Mouse (Mus musculus): ENCODE results near the gene Cpne8. TPM values are rescaled to one million over a fixed set of nuclear protein-coding genes. Genes with fewer than 3 reads are reported as not detected.
"Not testable (repeated sequence)": the region's sequence is repeated elsewhere in the genome, so short reads cannot be mapped to it uniquely, and the experiment has no call there.

The Cpne8 gene
- polyA plus RNA-seq, 1 experiment from 2014 or later: 11.0 TPM

DNA sequence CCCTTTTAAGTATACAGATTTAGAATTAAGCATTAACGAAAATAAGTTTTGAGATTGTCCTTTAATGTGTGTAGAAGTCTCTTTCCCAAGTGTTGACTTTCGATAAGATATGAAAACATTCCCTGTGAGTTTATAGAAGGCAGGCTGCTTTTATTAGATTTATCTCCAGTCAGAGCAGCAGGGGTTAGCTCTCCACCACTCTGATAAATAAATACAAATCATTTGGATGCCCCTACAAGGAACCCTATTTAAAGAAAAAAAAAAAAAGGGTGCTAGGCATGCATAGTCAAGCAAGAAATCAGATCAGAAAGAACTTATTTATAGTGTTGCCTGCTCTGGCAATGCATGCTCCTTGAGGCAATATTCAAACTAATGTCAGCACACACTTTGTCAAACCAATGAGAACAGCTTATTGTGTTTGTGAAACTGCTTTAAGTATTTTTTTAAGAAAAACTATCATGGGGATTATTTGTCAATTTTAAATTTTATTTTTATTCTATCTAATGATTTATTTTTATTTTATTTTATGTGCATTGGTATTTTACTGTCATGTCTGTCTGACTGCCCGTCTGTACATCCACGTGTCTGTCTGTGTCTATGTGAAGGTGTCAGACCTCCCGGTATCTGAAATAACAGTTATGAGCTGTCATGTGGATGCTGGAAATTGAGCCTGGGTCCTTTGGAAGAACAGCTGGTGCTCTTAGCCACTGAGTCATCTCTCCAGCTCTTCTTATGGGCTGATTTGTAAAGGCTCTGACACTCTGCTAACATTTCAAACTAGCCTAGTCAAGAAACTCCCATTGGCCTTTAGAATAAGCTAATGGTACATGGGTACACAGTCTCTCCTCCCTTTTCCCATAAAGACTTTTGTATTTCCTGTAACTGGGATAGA is 142.7 kb downstream of the Cpne8 start:
- Histone ChIP-seq H3K4me3 (replicated peaks; ENCODE audit: low read length) (no peak overlapping the region), H3K27me3 (replicated peaks; ENCODE audit: control insufficient read depth, insufficient read depth, low read length) (no peaks in the 10 kb centered on the region), H3K4me1 (replicated peaks; ENCODE audit: control insufficient read depth, insufficient read depth, low read length) (0 out of 2 replicates have a peak, but pooled peaks cover 3% of the 10 kb centered on the region), H3K4me2 (ENCODE audit: low read length) (no peak overlapping the region), H3K36me3 (ENCODE audit: control insufficient read depth, insufficient read depth) (no peaks in the 10 kb centered on the region), H3K27ac (ENCODE audit: low read length) (no peak overlapping the region), H3K9ac (replicated peaks; ENCODE audit: low read depth, low read length) (no peak overlapping the region), H3K9me3 (ENCODE audit: control insufficient read depth, low read length) (no peaks in the 10 kb centered on the region)
- 85% methylated on average over 5 of the region's 5 CpGs for WGBS
- ATAC-seq: no peak

DNA sequence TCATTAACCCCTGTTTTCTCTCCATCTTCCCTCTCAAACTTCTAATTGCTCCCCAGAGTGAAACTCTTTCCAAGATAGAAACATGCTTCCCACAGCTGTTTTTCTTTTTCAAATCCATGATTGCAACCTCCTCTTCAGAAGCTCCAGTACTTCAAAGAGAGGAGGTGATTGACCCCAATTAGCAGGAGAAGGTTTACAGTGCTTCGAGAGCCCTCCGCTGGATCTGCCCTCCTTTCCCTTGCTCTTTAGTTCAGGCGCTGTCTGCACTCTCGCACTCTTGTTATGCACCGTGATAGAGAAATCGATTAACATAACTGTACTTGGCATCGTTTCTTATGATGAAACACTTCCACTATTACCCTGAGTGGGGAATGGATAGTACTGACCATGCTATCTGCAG is 143.5 kb downstream of the Cpne8 start:
- no peak overlapping the region for H3K4me3 ChIP-seq (replicated peaks; ENCODE audit: low read length)
- H3K4me2 ChIP-seq (ENCODE audit: low read length): no peak overlapping the region
- H3K27ac ChIP-seq (ENCODE audit: low read length): no peak overlapping the region
- H3K4me1 ChIP-seq (replicated peaks; ENCODE audit: control insufficient read depth, insufficient read depth, low read length): 0 out of 2 replicates have a peak, but pooled peaks cover 3% of the 10 kb centered on the region
- H3K9me3 ChIP-seq (ENCODE audit: control insufficient read depth, low read length): no peaks in the 10 kb centered on the region
- no peaks in the 10 kb centered on the region for H3K36me3 ChIP-seq (ENCODE audit: control insufficient read depth, insufficient read depth)
- no peak overlapping the region for H3K9ac ChIP-seq (replicated peaks; ENCODE audit: low read depth, low read length)
- no peaks in the 10 kb centered on the region for H3K27me3 ChIP-seq (replicated peaks; ENCODE audit: control insufficient read depth, insufficient read depth, low read length)
- WGBS: 29% methylated on average over 7 of the region's 7 CpGs
- ATAC-seq: no peak

DNA sequence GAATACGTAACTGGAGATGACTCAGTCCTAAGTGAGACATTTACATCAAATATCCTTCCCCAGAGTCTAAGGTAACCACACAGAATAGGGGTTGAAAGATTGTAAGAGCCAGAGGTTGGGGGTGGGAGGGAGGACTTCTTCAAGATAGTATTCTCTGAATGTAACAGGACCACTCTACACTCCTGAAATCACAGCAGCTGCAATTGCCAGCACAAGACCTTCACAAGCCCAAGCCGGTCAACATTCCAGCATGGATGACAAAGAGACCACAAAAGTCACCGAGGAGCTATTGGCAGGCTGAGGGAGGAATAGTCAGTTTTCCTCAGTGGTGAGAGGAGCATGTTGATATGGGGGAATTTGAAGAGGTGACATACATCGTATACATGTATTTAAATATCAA is 166.5 kb downstream of the Cpne8 start:
- H3K9ac ChIP-seq (replicated peaks; ENCODE audit: low read depth, low read length): no peak overlapping the region
- no peak overlapping the region for H3K4me2 ChIP-seq (ENCODE audit: low read length)
- H3K27me3 ChIP-seq (replicated peaks; ENCODE audit: control insufficient read depth, insufficient read depth, low read length): no peaks in the 10 kb centered on the region
- no peak for ATAC-seq
- H3K4me1 ChIP-seq (replicated peaks; ENCODE audit: control insufficient read depth, insufficient read depth, low read length): no peaks in the 10 kb centered on the region
- H3K9me3 ChIP-seq (ENCODE audit: control insufficient read depth, low read length): no peaks in the 10 kb centered on the region
- no peak overlapping the region for H3K4me3 ChIP-seq (replicated peaks; ENCODE audit: low read length)
- no peaks in the 10 kb centered on the region for H3K36me3 ChIP-seq (ENCODE audit: control insufficient read depth, insufficient read depth)
- 96% methylated on average over 4 of the region's 4 CpGs for whole genome bisulfite sequencing
- H3K27ac ChIP-seq (ENCODE audit: low read length): no peak overlapping the region

GRCm38 (mm10) chr15:90497080-90497479 is 182.2 kb downstream of the Cpne8 start:
- Histone ChIP-seq H3K4me2 (ENCODE audit: low read length) (no peak overlapping the region), H3K4me1 (replicated peaks; ENCODE audit: control insufficient read depth, insufficient read depth, low read length) (peaks cover 2% of the 10 kb centered on the region; the same call in 1 of the 2 replicates), H3K27ac (ENCODE audit: low read length) (no peak overlapping the region), H3K9ac (replicated peaks; ENCODE audit: low read depth, low read length) (no peak overlapping the region), H3K27me3 (replicated peaks; ENCODE audit: control insufficient read depth, insufficient read depth, low read length) (no peaks in the 10 kb centered on the region), H3K9me3 (ENCODE audit: control insufficient read depth, low read length) (no peaks in the 10 kb centered on the region), H3K36me3 (ENCODE audit: control insufficient read depth, insufficient read depth) (no peaks in the 10 kb centered on the region), H3K4me3 (replicated peaks; ENCODE audit: low read length) (no peak overlapping the region)
- 83% methylated on average over 3 of the region's 3 CpGs for WGBS
- ATAC-seq: no peak

DNA sequence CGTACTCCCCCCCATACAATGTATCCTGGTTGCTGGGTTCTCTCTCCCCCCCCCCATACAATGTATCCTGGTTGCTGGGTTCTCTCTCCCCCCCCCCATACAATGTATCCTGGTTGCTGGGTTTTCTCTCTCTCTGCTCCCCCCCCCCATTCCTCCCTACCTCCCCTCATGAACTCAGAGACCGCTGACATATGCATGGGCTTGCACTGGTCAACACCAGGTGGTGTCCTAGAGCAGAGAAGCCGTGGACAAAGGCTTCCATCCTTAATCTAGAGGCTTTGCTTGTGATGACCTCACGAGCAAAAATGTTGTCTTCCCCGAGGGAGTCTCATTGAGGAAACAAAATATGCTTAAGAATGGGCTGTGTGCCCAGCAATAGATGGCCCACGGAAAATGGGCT is 187.7 kb downstream of the Cpne8 start:
- H3K4me2 ChIP-seq (ENCODE audit: low read length): no peak overlapping the region
- H3K9ac ChIP-seq (replicated peaks; ENCODE audit: low read depth, low read length): no peak overlapping the region
- H3K36me3 ChIP-seq (ENCODE audit: control insufficient read depth, insufficient read depth): no peaks in the 10 kb centered on the region
- H3K27me3 ChIP-seq (replicated peaks; ENCODE audit: control insufficient read depth, insufficient read depth, low read length): no peaks in the 10 kb centered on the region
- H3K9me3 ChIP-seq (ENCODE audit: control insufficient read depth, low read length): no peaks in the 10 kb centered on the region
- no peaks in the 10 kb centered on the region for H3K4me1 ChIP-seq (replicated peaks; ENCODE audit: control insufficient read depth, insufficient read depth, low read length)
- 74% methylated on average over 6 of the region's 6 CpGs for WGBS
- no peak for ATAC-seq
- H3K27ac ChIP-seq (ENCODE audit: low read length): no peak overlapping the region
- no peak overlapping the region for H3K4me3 ChIP-seq (replicated peaks; ENCODE audit: low read length)

DNA sequence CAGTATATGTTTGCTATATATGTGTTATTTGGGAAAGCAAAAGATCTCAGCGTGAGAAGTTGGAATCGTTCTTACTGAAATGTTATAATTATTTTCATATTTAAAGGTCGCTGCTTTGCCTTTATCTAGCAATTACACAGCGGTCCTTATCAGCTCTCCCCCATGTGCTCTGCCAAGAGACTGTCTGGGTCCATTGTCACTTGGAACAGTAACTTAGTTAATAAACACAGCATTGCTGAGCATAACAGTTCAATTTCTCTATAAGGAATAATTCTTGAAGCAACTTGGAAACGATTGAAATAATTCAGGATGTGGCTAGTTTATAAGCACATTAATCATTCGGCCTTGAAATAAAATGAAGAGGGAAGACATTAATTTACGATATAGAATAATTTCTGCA is 189.0 kb downstream of the Cpne8 start:
- no peaks in the 10 kb centered on the region for H3K36me3 ChIP-seq (ENCODE audit: control insufficient read depth, insufficient read depth)
- WGBS: 93% methylated on average over 7 of the region's 7 CpGs

GRCm38 (mm10) chr15:90470561-90470960 is 208.7 kb downstream of the Cpne8 start:
- H3K4me3 ChIP-seq (replicated peaks; ENCODE audit: low read length); ATAC-seq; H3K4me1 ChIP-seq (replicated peaks; ENCODE audit: control insufficient read depth, insufficient read depth, low read length); H3K4me2 ChIP-seq (ENCODE audit: low read length); H3K9me3 ChIP-seq (ENCODE audit: control insufficient read depth, low read length); H3K36me3 ChIP-seq (ENCODE audit: control insufficient read depth, insufficient read depth); H3K9ac ChIP-seq (replicated peaks; ENCODE audit: low read depth, low read length); H3K27ac ChIP-seq (ENCODE audit: low read length); H3K27me3 ChIP-seq (replicated peaks; ENCODE audit: control insufficient read depth, insufficient read depth, low read length): not testable (repeated sequence)

More for the DNA sequence above, 189.0 kb downstream of the Cpne8 start:
- Histone ChIP-seq H3K9me3 (ENCODE audit: control insufficient read depth, low read length) (no peaks in the 10 kb centered on the region), H3K4me2 (ENCODE audit: low read length) (no peak overlapping the region), H3K27me3 (replicated peaks; ENCODE audit: control insufficient read depth, insufficient read depth, low read length) (no peaks in the 10 kb centered on the region), H3K27ac (ENCODE audit: low read length) (no peak overlapping the region), H3K9ac (replicated peaks; ENCODE audit: low read depth, low read length) (no peak overlapping the region), H3K4me3 (replicated peaks; ENCODE audit: low read length) (no peak overlapping the region), H3K4me1 (replicated peaks; ENCODE audit: control insufficient read depth, insufficient read depth, low read length) (no peaks in the 10 kb centered on the region)
- ATAC-seq: no peak

GRCm38 (mm10) chr15:90463281-90463680 is 216.0 kb downstream of the Cpne8 start:
- Histone ChIP-seq H3K27me3 (replicated peaks; ENCODE audit: control insufficient read depth, insufficient read depth, low read length) (no peaks in the 10 kb centered on the region), H3K4me3 (replicated peaks; ENCODE audit: low read length) (no peak overlapping the region), H3K9me3 (ENCODE audit: control insufficient read depth, low read length) (no peaks in the 10 kb centered on the region; the same call in 1 of the 2 replicates), H3K36me3 (ENCODE audit: control insufficient read depth, insufficient read depth) (no peaks in the 10 kb centered on the region), H3K4me1 (replicated peaks; ENCODE audit: control insufficient read depth, insufficient read depth, low read length) (no peaks in the 10 kb centered on the region), H3K27ac (ENCODE audit: low read length) (no peak overlapping the region), H3K9ac (replicated peaks; ENCODE audit: low read depth, low read length) (no peak overlapping the region), H3K4me2 (ENCODE audit: low read length) (no peak overlapping the region)
- WGBS: 53% methylated on average over 2 of the region's 2 CpGs
- ATAC-seq: no peak

- no peaks in the 10 kb centered on the region for H3K4me1 ChIP-seq (replicated peaks; ENCODE audit: control insufficient read depth, insufficient read depth, low read length)
- H3K27me3 ChIP-seq (replicated peaks; ENCODE audit: control insufficient read depth, insufficient read depth, low read length): no peaks in the 10 kb centered on the region
- H3K27ac ChIP-seq (ENCODE audit: low read length): no peak overlapping the region
- no peaks in the 10 kb centered on the region for H3K9me3 ChIP-seq (ENCODE audit: control insufficient read depth, low read length)
- no peaks in the 10 kb centered on the region for H3K36me3 ChIP-seq (ENCODE audit: control insufficient read depth, insufficient read depth)
- WGBS: 93% methylated on average over 1 of the region's 1 CpGs
- H3K4me3 ChIP-seq (replicated peaks; ENCODE audit: low read length): no peak overlapping the region
- no peak for ATAC-seq
- no peak overlapping the region for H3K9ac ChIP-seq (replicated peaks; ENCODE audit: low read depth, low read length)
- H3K4me2 ChIP-seq (ENCODE audit: low read length): no peak overlapping the region
These were observed 233.2 kb downstream of the Cpne8 start for GRCm38 (mm10) chr15:90446076-90446475.

Data from forebrain, embryonic 16.5 days (tissue).